Mouse (Mus musculus): ENCODE data around the gene Fig4. TPM values are rescaled to one million over a fixed set of nuclear protein-coding genes. Genes with fewer than 3 reads are reported as not detected.

The Fig4 gene
- polyA plus RNA-seq, 1 experiment from 2014 or later, result 17.8 TPM

DNA sequence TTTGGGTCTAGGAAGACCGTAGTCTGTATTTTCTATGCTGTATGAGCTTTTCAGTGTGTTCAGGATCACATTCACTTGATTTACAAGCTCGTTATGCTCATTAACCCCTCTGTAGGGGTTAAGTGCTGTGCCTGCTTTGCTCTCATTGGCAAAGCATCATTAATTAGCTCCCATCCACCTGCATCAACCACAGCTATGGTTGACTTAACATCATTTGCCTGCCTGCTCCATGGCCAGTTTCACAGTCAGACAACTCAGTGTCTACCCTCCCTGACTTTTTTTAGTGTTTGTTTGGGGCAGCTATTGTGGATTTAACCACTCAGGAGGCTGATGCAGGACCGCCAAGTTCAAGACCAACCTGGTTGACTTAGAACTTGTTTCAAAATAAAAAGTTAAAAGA is 119.1 kb downstream of the Fig4 start:
- no peak overlapping the region for H3K27ac ChIP-seq (replicated peaks; ENCODE audit: low read depth, low read length)
- no peak overlapping the region for H3K4me2 ChIP-seq (ENCODE audit: low read depth, low read length)
- no peak for ATAC-seq (replicated peaks; ENCODE audit: insufficient number of reproducible peaks, low FRiP score, low TSS enrichment, low read depth)
- 73% methylated on average over 3 of the region's 3 CpGs for WGBS
- DNase-seq (ENCODE audit: low spot score), result no peak
- no peaks in the 10 kb centered on the region for H3K9me3 ChIP-seq (replicated peaks; ENCODE audit: control insufficient read depth, low read length)
- H3K9ac ChIP-seq (replicated peaks; ENCODE audit: low read length), result no peak overlapping the region
- H3K4me3 ChIP-seq (ENCODE audit: low read depth, low read length), result no peak overlapping the region
- no peaks in the 10 kb centered on the region for H3K4me1 ChIP-seq (ENCODE audit: control insufficient read depth, insufficient read depth, low read length)
- H3K27me3 ChIP-seq (ENCODE audit: control insufficient read depth, insufficient read depth, low read length), result no peaks in the 10 kb centered on the region
- no peaks in the 10 kb centered on the region for H3K36me3 ChIP-seq (replicated peaks; ENCODE audit: control insufficient read depth, insufficient read depth, low read depth, low read length)

DNA sequence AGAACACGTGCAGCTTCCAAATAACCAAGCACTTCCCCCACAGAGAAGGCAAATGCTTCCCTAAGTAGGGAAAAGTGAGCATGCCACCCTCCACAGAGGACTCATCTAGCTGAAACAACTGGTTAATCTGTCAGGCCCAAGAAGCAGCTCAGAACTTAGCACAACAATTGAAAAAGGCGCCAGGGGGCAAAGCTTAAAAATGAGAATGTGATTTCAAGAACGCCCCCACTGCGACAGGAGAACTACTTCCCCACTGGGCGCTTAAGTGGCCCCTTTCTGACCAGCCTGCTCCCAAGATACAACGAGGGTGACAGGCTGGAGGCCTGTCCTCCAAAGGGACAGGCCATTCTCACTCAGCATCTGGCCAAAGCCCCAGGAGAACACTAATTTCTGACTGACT is 120.4 kb downstream of the Fig4 start:
- ATAC-seq (replicated peaks; ENCODE audit: insufficient number of reproducible peaks, low FRiP score, low TSS enrichment, low read depth) (no peak), DNase-seq (ENCODE audit: low spot score) (no peak)
- WGBS, result 16% methylated on average over 6 of the region's 6 CpGs
- no peak overlapping the region for H3K4me2 ChIP-seq (ENCODE audit: low read depth, low read length)
- no peaks in the 10 kb centered on the region for H3K9me3 ChIP-seq (replicated peaks; ENCODE audit: control insufficient read depth, low read length)
- no peaks in the 10 kb centered on the region for H3K4me1 ChIP-seq (ENCODE audit: control insufficient read depth, insufficient read depth, low read length)
- no peaks in the 10 kb centered on the region for H3K36me3 ChIP-seq (replicated peaks; ENCODE audit: control insufficient read depth, insufficient read depth, low read depth, low read length)
- no peak overlapping the region for H3K4me3 ChIP-seq (ENCODE audit: low read depth, low read length)
- H3K27me3 ChIP-seq (ENCODE audit: control insufficient read depth, insufficient read depth, low read length), result no peaks in the 10 kb centered on the region
- no peak overlapping the region for H3K9ac ChIP-seq (replicated peaks; ENCODE audit: low read length)
- no peak overlapping the region for H3K27ac ChIP-seq (replicated peaks; ENCODE audit: low read depth, low read length)

DNA sequence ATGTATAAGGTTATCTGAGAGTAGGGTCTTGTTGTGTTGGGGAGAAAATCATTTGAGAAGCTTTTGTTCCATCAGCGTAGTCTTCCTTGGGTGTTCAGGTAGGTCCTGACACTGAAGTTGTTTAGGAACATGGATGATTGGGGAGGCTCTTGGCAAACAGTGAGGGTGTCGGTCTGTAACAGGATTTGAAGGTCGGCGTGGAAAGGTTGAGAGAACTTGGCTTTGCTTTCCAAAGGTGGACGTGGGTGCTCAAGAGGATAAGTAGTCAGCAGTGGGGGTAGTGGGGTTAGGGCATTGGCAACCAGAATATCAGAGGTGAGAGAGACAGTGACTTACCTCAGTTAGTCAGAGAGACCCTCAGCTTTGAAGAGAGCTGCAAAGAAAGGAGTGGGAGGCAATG is 136.9 kb downstream of the Fig4 start:
- Histone ChIP-seq H3K9me3 (replicated peaks; ENCODE audit: control insufficient read depth, low read length) (no peaks in the 10 kb centered on the region), H3K27me3 (ENCODE audit: control insufficient read depth, insufficient read depth, low read length) (no peaks in the 10 kb centered on the region), H3K4me2 (ENCODE audit: low read depth, low read length) (no peak overlapping the region), H3K36me3 (replicated peaks; ENCODE audit: control insufficient read depth, insufficient read depth, low read depth, low read length) (no peaks in the 10 kb centered on the region), H3K4me1 (ENCODE audit: control insufficient read depth, insufficient read depth, low read length) (no peaks in the 10 kb centered on the region), H3K9ac (replicated peaks; ENCODE audit: low read length) (no peak overlapping the region), H3K4me3 (ENCODE audit: low read depth, low read length) (no peak overlapping the region), H3K27ac (replicated peaks; ENCODE audit: low read depth, low read length) (no peak overlapping the region)
- 92% methylated on average over 5 of the region's 5 CpGs for WGBS
- ATAC-seq (replicated peaks; ENCODE audit: insufficient number of reproducible peaks, low FRiP score, low TSS enrichment, low read depth) (no peak), DNase-seq (ENCODE audit: low spot score) (no peak)

DNA sequence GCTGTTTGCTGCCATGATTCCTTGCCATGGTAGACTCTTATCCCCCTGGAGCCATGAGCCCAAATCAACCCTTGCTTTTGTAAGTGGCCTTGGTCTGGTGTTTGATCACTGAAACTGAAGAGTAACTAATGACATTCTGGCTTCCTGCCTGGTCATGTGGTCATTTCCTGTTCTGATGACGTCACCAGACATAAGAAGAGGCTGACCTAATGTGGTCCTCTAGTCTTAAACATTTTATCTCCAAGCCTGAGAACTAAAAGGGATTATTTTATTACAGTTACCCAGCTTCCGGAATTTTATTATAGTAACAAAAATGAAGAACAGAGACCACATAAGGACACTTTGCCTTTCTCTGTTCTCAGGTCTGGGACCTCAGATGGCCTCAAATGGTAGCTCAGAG is 140.0 kb downstream of the Fig4 start:
- Histone ChIP-seq H3K9ac (replicated peaks; ENCODE audit: low read length) (no peak overlapping the region), H3K4me2 (ENCODE audit: low read depth, low read length) (no peak overlapping the region), H3K4me3 (ENCODE audit: low read depth, low read length) (no peak overlapping the region), H3K27ac (replicated peaks; ENCODE audit: low read depth, low read length) (no peak overlapping the region), H3K9me3 (replicated peaks; ENCODE audit: control insufficient read depth, low read length) (no peaks in the 10 kb centered on the region), H3K27me3 (ENCODE audit: control insufficient read depth, insufficient read depth, low read length) (no peaks in the 10 kb centered on the region), H3K4me1 (ENCODE audit: control insufficient read depth, insufficient read depth, low read length) (no peaks in the 10 kb centered on the region), H3K36me3 (replicated peaks; ENCODE audit: control insufficient read depth, insufficient read depth, low read depth, low read length) (no peaks in the 10 kb centered on the region)
- ATAC-seq (replicated peaks; ENCODE audit: insufficient number of reproducible peaks, low FRiP score, low TSS enrichment, low read depth) (no peak), DNase-seq (ENCODE audit: low spot score) (no peak)
- 82% methylated on average over 2 of the region's 2 CpGs for WGBS

DNA sequence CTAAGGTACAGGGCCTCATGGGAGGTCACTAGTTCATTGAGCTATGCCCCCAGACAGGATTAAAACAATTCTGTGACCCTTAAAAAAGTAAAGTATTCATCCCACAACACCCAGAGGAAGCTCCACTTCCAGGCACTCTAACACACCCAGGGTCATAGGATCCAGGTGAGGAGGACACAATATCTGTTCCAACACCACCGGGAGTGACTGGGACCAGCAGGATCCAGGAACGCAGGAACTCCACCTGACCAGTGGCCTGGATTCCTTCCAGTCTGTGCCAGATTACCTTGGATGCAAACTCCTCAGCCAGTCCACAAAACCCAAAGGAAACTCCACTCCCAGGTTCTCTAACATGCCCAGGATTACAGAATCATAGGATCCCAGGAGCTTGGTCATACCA is 145.8 kb downstream of the Fig4 start:
- Histone ChIP-seq H3K27me3 (ENCODE audit: control insufficient read depth, insufficient read depth, low read length) (no peaks in the 10 kb centered on the region), H3K9ac (replicated peaks; ENCODE audit: low read length) (no peak overlapping the region), H3K4me3 (ENCODE audit: low read depth, low read length) (no peak overlapping the region), H3K36me3 (replicated peaks; ENCODE audit: control insufficient read depth, insufficient read depth, low read depth, low read length) (no peaks in the 10 kb centered on the region), H3K27ac (replicated peaks; ENCODE audit: low read depth, low read length) (no peak overlapping the region), H3K4me2 (ENCODE audit: low read depth, low read length) (no peak overlapping the region), H3K4me1 (ENCODE audit: control insufficient read depth, insufficient read depth, low read length) (no peaks in the 10 kb centered on the region), H3K9me3 (replicated peaks; ENCODE audit: control insufficient read depth, low read length) (no peaks in the 10 kb centered on the region)
- DNase-seq (ENCODE audit: low spot score) (no peak), ATAC-seq (replicated peaks; ENCODE audit: insufficient number of reproducible peaks, low FRiP score, low TSS enrichment, low read depth) (no peak)
- 79% methylated on average over 2 of the region's 2 CpGs for WGBS

DNA sequence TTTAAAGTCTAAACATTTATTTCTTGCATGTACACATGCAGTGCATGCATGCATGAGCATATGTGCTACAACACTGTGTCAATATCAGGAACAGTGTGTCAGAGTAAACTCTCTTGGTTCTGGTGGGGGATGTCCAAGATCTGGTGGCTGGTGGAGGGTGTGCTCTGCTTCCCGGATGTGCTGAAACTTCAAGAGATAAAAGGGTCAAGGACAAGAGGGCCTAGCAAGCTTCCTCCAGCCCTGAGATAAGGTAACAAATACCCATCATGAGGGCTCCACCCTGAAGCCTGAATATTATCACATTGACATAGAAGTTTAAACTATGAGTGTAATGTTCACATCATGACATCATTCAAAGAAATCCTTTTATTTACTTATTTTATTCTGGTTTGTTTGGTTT is 146.4 kb downstream of the Fig4 start:
- 85% methylated on average over 1 of the region's 1 CpGs for WGBS
- no peaks in the 10 kb centered on the region for H3K27me3 ChIP-seq (ENCODE audit: control insufficient read depth, insufficient read depth, low read length)
- DNase-seq (ENCODE audit: low spot score) (no peak), ATAC-seq (replicated peaks; ENCODE audit: insufficient number of reproducible peaks, low FRiP score, low TSS enrichment, low read depth) (no peak)
- no peak overlapping the region for H3K4me3 ChIP-seq (ENCODE audit: low read depth, low read length)
- H3K9ac ChIP-seq (replicated peaks; ENCODE audit: low read length), result no peak overlapping the region
- no peaks in the 10 kb centered on the region for H3K4me1 ChIP-seq (ENCODE audit: control insufficient read depth, insufficient read depth, low read length)
- H3K36me3 ChIP-seq (replicated peaks; ENCODE audit: control insufficient read depth, insufficient read depth, low read depth, low read length), result no peaks in the 10 kb centered on the region
- no peak overlapping the region for H3K4me2 ChIP-seq (ENCODE audit: low read depth, low read length)
- no peaks in the 10 kb centered on the region for H3K9me3 ChIP-seq (replicated peaks; ENCODE audit: control insufficient read depth, low read length)
- no peak overlapping the region for H3K27ac ChIP-seq (replicated peaks; ENCODE audit: low read depth, low read length)

DNA sequence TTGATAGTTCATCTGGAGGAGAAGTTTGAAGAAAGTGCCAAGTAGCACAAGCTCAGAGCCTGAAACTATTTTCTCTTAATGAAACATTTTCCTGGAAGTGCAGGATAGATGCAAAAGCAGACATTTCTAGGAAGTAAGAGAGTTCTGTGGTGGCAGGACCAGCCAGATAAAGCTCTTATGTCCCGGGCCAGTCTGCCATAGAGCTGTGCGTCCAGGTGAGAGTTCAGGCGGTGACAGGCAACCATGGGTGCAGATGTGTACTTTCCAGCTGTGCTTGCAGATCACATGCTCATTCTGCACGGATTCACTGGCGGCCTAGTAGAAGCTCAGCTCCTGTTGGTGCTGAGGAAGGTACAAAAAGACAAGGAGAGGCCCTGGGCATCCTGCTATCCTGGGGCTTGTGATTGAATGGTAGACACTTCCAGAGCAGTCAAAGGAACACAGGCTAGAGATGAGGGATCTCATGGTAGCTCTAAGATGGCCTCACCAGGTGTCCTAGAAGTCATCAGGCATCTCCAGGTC is 149.8 kb downstream of the Fig4 start:
- 89% methylated on average over 5 of the region's 5 CpGs for WGBS
- ATAC-seq (replicated peaks; ENCODE audit: insufficient number of reproducible peaks, low FRiP score, low TSS enrichment, low read depth), result no peak

DNA sequence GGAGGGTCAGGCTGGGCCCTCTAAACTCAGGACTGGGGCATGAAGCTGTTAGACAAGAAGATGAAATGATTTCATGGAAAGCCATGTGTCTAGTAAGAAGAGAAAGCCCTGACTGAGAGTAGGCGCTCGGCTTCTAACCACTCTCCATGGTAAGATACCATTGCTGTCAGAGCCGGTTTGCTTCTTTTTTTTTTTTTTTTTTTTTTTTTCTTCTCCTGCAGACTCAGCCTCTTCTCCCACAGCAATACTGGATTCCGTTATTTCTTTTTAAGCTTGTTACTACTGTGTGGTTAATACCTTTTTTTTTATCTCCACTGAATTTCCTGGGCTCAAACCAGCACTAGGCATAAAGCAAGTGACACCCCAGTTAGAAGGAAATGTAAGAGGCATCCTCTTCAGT is 151.2 kb downstream of the Fig4 start:
- no peaks in the 10 kb centered on the region for H3K36me3 ChIP-seq (replicated peaks; ENCODE audit: control insufficient read depth, insufficient read depth, low read depth, low read length)
- H3K4me3 ChIP-seq (ENCODE audit: low read depth, low read length), result no peak overlapping the region
- DNase-seq (ENCODE audit: low spot score) (no peak), ATAC-seq (replicated peaks; ENCODE audit: insufficient number of reproducible peaks, low FRiP score, low TSS enrichment, low read depth) (no peak)
- WGBS, result 85% methylated on average over 4 of the region's 4 CpGs
- no peak overlapping the region for H3K9ac ChIP-seq (replicated peaks; ENCODE audit: low read length)
- no peak overlapping the region for H3K4me2 ChIP-seq (ENCODE audit: low read depth, low read length)
- H3K9me3 ChIP-seq (replicated peaks; ENCODE audit: control insufficient read depth, low read length), result no peaks in the 10 kb centered on the region
- no peaks in the 10 kb centered on the region for H3K4me1 ChIP-seq (ENCODE audit: control insufficient read depth, insufficient read depth, low read length)
- no peak overlapping the region for H3K27ac ChIP-seq (replicated peaks; ENCODE audit: low read depth, low read length)
- no peaks in the 10 kb centered on the region for H3K27me3 ChIP-seq (ENCODE audit: control insufficient read depth, insufficient read depth, low read length)

More for the DNA sequence above, 149.8 kb downstream of the Fig4 start:
- Histone ChIP-seq H3K4me3 (ENCODE audit: low read depth, low read length) (no peak overlapping the region), H3K9ac (replicated peaks; ENCODE audit: low read length) (no peak overlapping the region), H3K4me2 (ENCODE audit: low read depth, low read length) (no peak overlapping the region), H3K27me3 (ENCODE audit: control insufficient read depth, insufficient read depth, low read length) (no peaks in the 10 kb centered on the region), H3K27ac (replicated peaks; ENCODE audit: low read depth, low read length) (no peak overlapping the region), H3K9me3 (replicated peaks; ENCODE audit: control insufficient read depth, low read length) (no peaks in the 10 kb centered on the region), H3K4me1 (ENCODE audit: control insufficient read depth, insufficient read depth, low read length) (no peaks in the 10 kb centered on the region), H3K36me3 (replicated peaks; ENCODE audit: control insufficient read depth, insufficient read depth, low read depth, low read length) (no peaks in the 10 kb centered on the region)
- no peak for DNase-seq (ENCODE audit: low spot score)

All from embryonic facial prominence, embryonic 11.5 days (tissue).